Mouse (Mus musculus) liver, postnatal 0 days (tissue): ENCODE measurements around the gene C1qtnf9.

Experiments used
- CTCF ChIP-seq: sonication (generic); IDR thresholded peaks from 2 replicates; pipeline ENCODE4 v1.5.1; 2016; ENCODE audit warnings: antibody characterized with exemption, low read depth
- EP300 ChIP-seq: IDR thresholded peaks from 2 replicates; pipeline ENCODE4 v1.6.1; 2016; ENCODE audit warnings: antibody characterized with exemption, low read depth, mild to moderate bottlenecking

- no peak for TF ChIP-seq CTCF
- TF ChIP-seq EP300 = no peak
Observed at GRCm38 (mm10) chr14:60743681-60744080, 24.3 kb upstream of the C1qtnf9 start.
